17 mouse cellular contexts compared by ENCODE assay signal in the genomic region with DNA sequence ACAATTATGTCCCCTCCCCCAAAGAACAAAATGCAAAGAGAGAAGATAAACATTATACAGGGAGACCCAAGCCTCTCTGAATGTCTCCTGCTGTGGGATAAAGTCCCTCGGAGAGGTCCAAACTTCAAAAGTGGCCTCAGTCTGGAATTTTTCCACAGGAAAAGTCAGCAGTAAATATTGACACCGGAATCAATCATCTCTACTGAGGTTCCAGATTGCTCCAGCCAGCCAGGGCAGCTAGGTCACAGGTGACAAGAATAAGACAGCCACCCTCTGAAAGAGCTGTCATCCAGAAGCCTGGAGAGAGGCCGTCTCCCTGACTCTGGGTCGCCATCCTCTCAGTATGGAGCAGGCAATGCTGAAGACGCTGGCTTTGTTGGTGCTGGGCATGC. TPM values are rescaled to one million over a fixed set of nuclear protein-coding genes. Genes with fewer than 3 reads are reported as not detected.
A peak's percentile ranks its signal among the peaks of the same experiment; 100 is the strongest.
DNase-seq lines count a peak whose midpoint lies in the region; ATAC-seq and TF ChIP-seq lines count a peak whose summit lies in the region.
"Had no signal": no experiment of that assay in that cellular context is flagged by ENCODE, and none has a peak within 500 bp of the region (broad histone marks: within the 10 kb centered on the region; RNA-seq: fewer than 3 reads in every experiment).

Spp2 (plus strand) TSS at position 155 of the 392 bp plus-strand sequence.

- WGBS in hindbrain, embryonic 14.5 days, result 75% methylated on average over 5 of the region's 5 CpGs
- WGBS in hindbrain, embryonic 12.5 days, result 68% methylated on average over 5 of the region's 5 CpGs
- WGBS in kidney, adult 2 months, result 48% methylated on average over 5 of the region's 5 CpGs
- 55% methylated on average over 5 of the region's 5 CpGs for WGBS in liver, postnatal 0 days (ENCODE audit: insufficient replicate concordance)

- ATAC-seq in hindbrain, embryonic 14.5 days (ENCODE audit: low FRiP score), result no peak
- ATAC-seq in hindbrain, embryonic 12.5 days (ENCODE audit: low FRiP score), result no peak
- ATAC-seq in liver, postnatal 0 days, result peak; percentile 89
- ATAC-seq: forebrain, embryonic 13.5 days; hindbrain, postnatal 0 days had no signal

- H3K9ac ChIP-seq in hindbrain, embryonic 14.5 days, result no peak within 1 kb of the TSS
- H3K9ac ChIP-seq in hindbrain, embryonic 12.5 days, result no peak within 1 kb of the TSS
- H3K9ac ChIP-seq in liver, postnatal 0 days (replicated peaks), result peak within 1 kb of the TSS; percentile 49
- H3K9ac ChIP-seq: embryonic facial prominence, embryonic 12.5 days; forebrain, embryonic 13.5 days; heart, embryonic 13.5 days; limb, embryonic 12.5 days had no signal

- DNase-seq in hindbrain, embryonic 14.5 days (ENCODE audit: low spot score), result no peak
- DNase-seq in kidney, adult 2 months, result peak; percentile 84
- DNase-seq in kidney, postnatal 25 days, result peak; percentile 42 to 55
- peak; percentile 41 for DNase-seq in liver, postnatal 0 days
- DNase-seq in left cerebral cortex, postnatal 14 days (ENCODE audit: low spot score in 2 of 2), result no peak
- DNase-seq in natural killer cell, adult 2 months (ENCODE audit: low spot score in 2 of 2), result no peak
- no peak for DNase-seq in retina, postnatal 1 day
- DNase-seq: cerebellum, postnatal 14 days; gastrocnemius, postnatal 14 days; lung, postnatal 36 days had no signal

- H3K27me3 ChIP-seq in hindbrain, embryonic 14.5 days (ENCODE audit: control insufficient read depth, insufficient read depth, low read length), result no peaks in the 10 kb centered on the region
- no peaks in the 10 kb centered on the region for H3K27me3 ChIP-seq in hindbrain, embryonic 12.5 days
- no peaks in the 10 kb centered on the region for H3K27me3 ChIP-seq in kidney, adult 2 months (replicated peaks; ENCODE audit: control insufficient read depth, insufficient read depth, low read length)
- no peaks in the 10 kb centered on the region for H3K27me3 ChIP-seq in liver, postnatal 0 days (ENCODE audit: insufficient read depth, low read length)
- H3K27me3 ChIP-seq: embryonic facial prominence, embryonic 12.5 days; forebrain, embryonic 13.5 days; heart, embryonic 13.5 days; limb, embryonic 12.5 days had no signal

- H3K36me3 ChIP-seq in hindbrain, embryonic 14.5 days (replicated peaks; ENCODE audit: control insufficient read depth, insufficient read depth), result no peaks in the 10 kb centered on the region
- H3K36me3 ChIP-seq in hindbrain, embryonic 12.5 days, result no peaks in the 10 kb centered on the region
- H3K36me3 ChIP-seq in kidney, adult 2 months (ENCODE audit: control insufficient read depth, insufficient read depth, low read length), result no peaks in the 10 kb centered on the region
- H3K36me3 ChIP-seq in liver, postnatal 0 days (replicated peaks; ENCODE audit: insufficient read depth, low read length), result 0 out of 2 replicates have a peak, but pooled peaks cover 5% of the 10 kb centered on the region
- H3K36me3 ChIP-seq: embryonic facial prominence, embryonic 12.5 days; heart, embryonic 13.5 days; limb, embryonic 12.5 days had no signal

- intact Hi-C loops in left cerebral cortex, postnatal 14 days (cut with DNase I), result no loop called here

- 0 out of 2 replicates have a peak, but pooled peaks have one; percentile 12 for TF ChIP-seq EP300 in liver, postnatal 0 days (IDR thresholded peaks at IDR 0.05; ENCODE audit: low read depth)

- no peak within 1 kb of the TSS for H3K4me3 ChIP-seq in hindbrain, embryonic 14.5 days (replicated peaks; ENCODE audit: low read length)
- H3K4me3 ChIP-seq in hindbrain, embryonic 12.5 days, result no peak within 1 kb of the TSS
- peak within 1 kb of the TSS; percentile 81 for H3K4me3 ChIP-seq in kidney, adult 2 months (ENCODE audit: insufficient read depth, low read depth, low read length)
- peak within 1 kb of the TSS; percentile 39 for H3K4me3 ChIP-seq in liver, postnatal 0 days (ENCODE audit: low read depth, low read length)
- H3K4me3 ChIP-seq: embryonic facial prominence, embryonic 12.5 days; forebrain, embryonic 13.5 days; heart, embryonic 13.5 days; limb, embryonic 12.5 days had no signal

- peak within 1 kb of the TSS; percentile 21; the same call in 1 of the 2 replicates for H3K27ac ChIP-seq in hindbrain, embryonic 14.5 days
- H3K27ac ChIP-seq in hindbrain, embryonic 12.5 days, result no peak within 1 kb of the TSS
- H3K27ac ChIP-seq in kidney, adult 2 months (ENCODE audit: insufficient read depth, low read depth, low read length), result peak within 1 kb of the TSS; percentile 98
- H3K27ac ChIP-seq in liver, postnatal 0 days (ENCODE audit: low read depth), result peak within 1 kb of the TSS; percentile 92
- H3K27ac ChIP-seq: embryonic facial prominence, embryonic 12.5 days; forebrain, embryonic 13.5 days; heart, embryonic 13.5 days; hindbrain, postnatal 0 days; limb, embryonic 12.5 days had no signal

- H3K4me2 ChIP-seq in hindbrain, embryonic 14.5 days (replicated peaks), result no peak within 1 kb of the TSS
- no peak within 1 kb of the TSS for H3K4me2 ChIP-seq in hindbrain, embryonic 12.5 days (replicated peaks)
- H3K4me2 ChIP-seq in liver, postnatal 0 days (ENCODE audit: low read depth, low read length), result peak within 1 kb of the TSS; percentile 64
- H3K4me2 ChIP-seq: embryonic facial prominence, embryonic 12.5 days; forebrain, embryonic 13.5 days; heart, embryonic 13.5 days; limb, embryonic 12.5 days had no signal

- H3K4me1 ChIP-seq in hindbrain, embryonic 14.5 days (replicated peaks; ENCODE audit: control insufficient read depth, insufficient read depth, low read length), result peaks cover 18% of the 10 kb centered on the region; the same call in 1 of the 2 replicates
- peaks cover 12% of the 10 kb centered on the region for H3K4me1 ChIP-seq in hindbrain, embryonic 12.5 days
- H3K4me1 ChIP-seq in kidney, adult 2 months (ENCODE audit: control insufficient read depth, insufficient read depth, low read length), result peaks cover 19% of the 10 kb centered on the region; the same call in 1 of the 2 replicates
- H3K4me1 ChIP-seq in liver, postnatal 0 days (ENCODE audit: insufficient read depth), result peaks cover 11% of the 10 kb centered on the region
- H3K4me1 ChIP-seq: embryonic facial prominence, embryonic 12.5 days; forebrain, embryonic 13.5 days; heart, embryonic 13.5 days had no signal

- no peaks in the 10 kb centered on the region for H3K9me3 ChIP-seq in hindbrain, embryonic 14.5 days (ENCODE audit: control insufficient read depth, low read length)
- H3K9me3 ChIP-seq in hindbrain, embryonic 12.5 days (replicated peaks), result no peaks in the 10 kb centered on the region
- H3K9me3 ChIP-seq in liver, postnatal 0 days (ENCODE audit: low read length), result no peaks in the 10 kb centered on the region
- H3K9me3 ChIP-seq: embryonic facial prominence, embryonic 12.5 days; forebrain, embryonic 13.5 days; heart, embryonic 13.5 days; limb, embryonic 12.5 days had no signal

- TF ChIP-seq CTCF in kidney, adult 2 months (conservative IDR thresholded peaks at IDR 0.05; ENCODE audit: insufficient read depth, insufficient read length, low read depth, low read length), result no peak
- TF ChIP-seq CTCF in liver, postnatal 0 days (IDR thresholded peaks at IDR 0.05; ENCODE audit: low read depth), result no peak

- no peak for TF ChIP-seq POLR2A in kidney, adult 2 months (IDR thresholded peaks at IDR 0.05; ENCODE audit: low read depth, low read length)

RNA-seq across cellular contexts. Expression of gene Spp2, which starts in this region (rescaled TPM):
- 0.64 TPM in 1 of 2 replicates, not detected in the other for polyA plus RNA-seq in hindbrain, embryonic 14.5 days (2014; fragmentation: Nextera tagmentation; extraction: Ambion mirVana)
- polyA plus RNA-seq in hindbrain, embryonic 12.5 days (2016; fragmentation: Nextera tagmentation; extraction: Ambion mirVana), result not detected in 2 replicates
- 1,106 and 1,181 TPM in 2 replicates for polyA plus RNA-seq in kidney, adult 2 months (2012; rRNA removed)
- 738 and 756 TPM in 2 replicates for polyA plus RNA-seq in liver, postnatal 0 days (2015; fragmentation: Nextera tagmentation; extraction: Ambion mirVana)
- not detected for total RNA-seq in left cerebral cortex, postnatal 14 days (2021)
- total RNA-seq: gastrocnemius, postnatal 14 days; hindbrain, postnatal 0 days had no signal
- polyA plus RNA-seq: embryonic facial prominence, embryonic 12.5 days; forebrain, embryonic 13.5 days; limb, embryonic 12.5 days; small intestine, adult 2 months had no signal

Comparison
In these comparisons a context has a peak if more than half of its experiments do, and no peak if none do; other contexts are left out.
1. RNA of gene Spp2 (polyA plus RNA-seq): 1,106 to 1,181 TPM in kidney, adult 2 months and 738 to 756 TPM in liver, postnatal 0 days; 0.64 TPM in hindbrain, embryonic 14.5 days and not detected in hindbrain, embryonic 12.5 days; every median in the first group is over 100 times any median in the second.
2. DNase-seq: peak in kidney, adult 2 months (single experiment), kidney, postnatal 25 days (2 of 2) and liver, postnatal 0 days (single experiment); none in hindbrain, embryonic 14.5 days (single experiment), left cerebral cortex, postnatal 14 days (0 of 2), natural killer cell, adult 2 months (0 of 2) and retina, postnatal 1 day (single experiment).
3. H3K4me3 ChIP-seq: peak in kidney, adult 2 months (single experiment) and liver, postnatal 0 days (single experiment); none in hindbrain, embryonic 14.5 days (single experiment) and hindbrain, embryonic 12.5 days (single experiment).